Mouse (Mus musculus): ENCODE data around the gene C1qtnf4.

The C1qtnf4 gene

GRCm38 (mm10) chr2:90885218-90886041, at the start of gene C1qtnf4:
Gene C1qtnf4, plus strand, starts transcription at chr2:90885860.
- DNase-seq (ENCODE audit: low spot score in 2 of 2), result peak; percentile 49 to 65

GRCm38 (mm10) chr2:90838621-90839020, 47.0 kb upstream of the C1qtnf4 start:
- no peak for DNase-seq (ENCODE audit: low spot score in 2 of 2)

GRCm38 (mm10) chr2:90843666-90844065, 42.0 kb upstream of the C1qtnf4 start:
- DNase-seq (ENCODE audit: low spot score in 2 of 2), result peak in 1 of 2 experiments; percentile 31

- DNase-seq (ENCODE audit: low spot score in 2 of 2), result no peak
Measured at GRCm38 (mm10) chr2:90844262-90844661, 41.4 kb upstream of the C1qtnf4 start.

GRCm38 (mm10) chr2:90845234-90845633, 40.4 kb upstream of the C1qtnf4 start:
- DNase-seq (ENCODE audit: low spot score in 2 of 2), result no peak

- peak in 1 of 2 experiments; percentile 30 for DNase-seq (ENCODE audit: low spot score in 2 of 2)
Measured at GRCm38 (mm10) chr2:90846171-90846570, 39.5 kb upstream of the C1qtnf4 start.

- no peak for DNase-seq (ENCODE audit: low spot score in 2 of 2)
Measured at GRCm38 (mm10) chr2:90846597-90846954, 39.1 kb upstream of the C1qtnf4 start.

- peak; percentile 97 to 98 for DNase-seq (ENCODE audit: low spot score in 2 of 2)
Measured at GRCm38 (mm10) chr2:90846955-90847680, 38.5 kb upstream of the C1qtnf4 start, which contains the start of gene Mtch2. Gene Mtch2, plus strand, starts transcription at chr2:90847155.

GRCm38 (mm10) chr2:90847681-90848050, 38.0 kb upstream of the C1qtnf4 start:
- DNase-seq (ENCODE audit: low spot score in 2 of 2), result no peak

- no peak for DNase-seq (ENCODE audit: low spot score in 2 of 2)
Measured at GRCm38 (mm10) chr2:90848331-90848730, 37.3 kb upstream of the C1qtnf4 start.

GRCm38 (mm10) chr2:90850401-90850800, 35.3 kb upstream of the C1qtnf4 start:
- no peak for DNase-seq (ENCODE audit: low spot score in 2 of 2)

- DNase-seq (ENCODE audit: low spot score in 2 of 2), result no peak
Measured at GRCm38 (mm10) chr2:90861486-90861885, 24.2 kb upstream of the C1qtnf4 start.

- no peak for DNase-seq (ENCODE audit: low spot score in 2 of 2)
Measured at GRCm38 (mm10) chr2:90864184-90864583, 21.5 kb upstream of the C1qtnf4 start.

GRCm38 (mm10) chr2:90866524-90866923, 19.1 kb upstream of the C1qtnf4 start:
- DNase-seq (ENCODE audit: low spot score in 2 of 2), result peak; percentile 88 to 94

- DNase-seq (ENCODE audit: low spot score in 2 of 2), result peak in 1 of 2 experiments; percentile 76
Measured at GRCm38 (mm10) chr2:90870136-90870601, 15.5 kb upstream of the C1qtnf4 start.

GRCm38 (mm10) chr2:90871180-90871961, 14.3 kb upstream of the C1qtnf4 start:
- peak; percentile 51 to 78 for DNase-seq (ENCODE audit: low spot score in 2 of 2)

- DNase-seq (ENCODE audit: low spot score in 2 of 2), result no peak
Measured at GRCm38 (mm10) chr2:90874025-90874424, 11.6 kb upstream of the C1qtnf4 start.

- DNase-seq (ENCODE audit: low spot score in 2 of 2), result no peak
Measured at GRCm38 (mm10) chr2:90875239-90875638, 10.4 kb upstream of the C1qtnf4 start.

- no peak for DNase-seq (ENCODE audit: low spot score in 2 of 2)
Measured at GRCm38 (mm10) chr2:90877584-90878259, 7.9 kb upstream of the C1qtnf4 start.

- DNase-seq (ENCODE audit: low spot score in 2 of 2), result no peak
Measured at GRCm38 (mm10) chr2:90879419-90879818, 6.2 kb upstream of the C1qtnf4 start.

- no peak for DNase-seq (ENCODE audit: low spot score in 2 of 2)
Measured at GRCm38 (mm10) chr2:90880144-90880785, 5.4 kb upstream of the C1qtnf4 start.

Data from frontal cortex, postnatal 36 days (tissue).